Mouse (Mus musculus): ENCODE results near the gene Vmn2r105.

Gene Vmn2r105

GRCm38 (mm10) chr17:20234952-20235351 lies at the start of gene Vmn2r105:
Gene Vmn2r105 (minus strand): TSS chr17:20235052.
- no peak for DNase-seq (ENCODE audit: low spot score)

GRCm38 (mm10) chr17:20255522-20255921 lies 20.7 kb upstream of the Vmn2r105 start:
- no peak for DNase-seq (ENCODE audit: low spot score)

DNA sequence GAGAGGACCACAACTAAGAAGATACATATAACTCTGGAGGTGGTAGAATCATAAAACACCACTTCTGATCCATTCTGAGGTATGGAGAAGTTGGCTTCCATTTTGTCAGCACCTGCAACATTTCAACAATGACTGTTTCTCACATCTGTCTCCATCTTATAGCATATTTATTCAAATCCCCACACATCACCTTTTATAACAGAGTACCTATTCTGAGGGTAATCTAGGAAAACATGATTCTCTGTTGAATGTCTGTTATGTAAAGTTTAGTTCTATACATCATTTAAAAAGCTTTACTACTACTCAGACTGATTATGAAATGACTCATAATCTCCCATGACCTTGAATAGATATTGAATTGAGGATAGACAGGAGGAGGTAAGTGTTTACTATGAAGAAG lies 51.9 kb downstream of the Vmn2r105 start, which contains the start of gene Fpr-rs6:
Gene Fpr-rs6 (minus strand): TSS at position 101 of the 400 bp plus-strand sequence.
- DNase-seq (ENCODE audit: low spot score), result no peak

Measured in spleen, adult 12 weeks (tissue).